Mouse (Mus musculus) layer of hippocampus, postnatal 14 days (tissue): Measurements from ENCODE around the gene Klhl23. TPM values are rescaled to one million over a fixed set of nuclear protein-coding genes. Genes with fewer than 3 reads are reported as not detected.

Experiments
- total RNA-seq, 2 experiments: library from RNA; stranded (reverse); gene quantifications; 2 replicates each; pipeline ENCODE4 v1.2.3; 2021

The Klhl23 gene
- total RNA-seq, 2 experiments from 2014 or later: 60.8 to 63.5 TPM

Other genes with a start within 250 kb of the Klhl23 start
- 1 to 10 TPM in 1 of 2 experiments, under 1 TPM in 1; 0.67 to 1.2 TPM for gene Lrp2, start 235.9 kb upstream of the Klhl23 start, total RNA-seq
- gene Bbs5, start 174.8 kb upstream of the Klhl23 start, total RNA-seq: 10 to 100 TPM; 23.7 to 29.8 TPM
- under 1 TPM; 0.43 to 0.78 TPM for gene Klhl41, start 151.8 kb upstream of the Klhl23 start, total RNA-seq
- gene Fastkd1, start 108.4 kb upstream of the Klhl23 start, total RNA-seq: 10 to 100 TPM; 19.3 to 20.0 TPM
- 10 to 100 TPM; 60.3 to 67.0 TPM for gene Ppig, start 99.4 kb upstream of the Klhl23 start, total RNA-seq
- 1 to 10 TPM; 2.7 to 2.8 TPM for gene Ccdc173, start 32.4 kb upstream of the Klhl23 start, total RNA-seq
- 10 to 100 TPM; 19.0 to 21.7 TPM for gene Phospho2, start 32.3 kb upstream of the Klhl23 start, total RNA-seq
- 100 to 1,000 TPM; 129 to 149 TPM for gene Ssb, start 39.6 kb downstream of the Klhl23 start, total RNA-seq
- 10 to 100 TPM; 13.4 to 16.6 TPM for gene Mettl5, start 63.7 kb downstream of the Klhl23 start, total RNA-seq
- gene Ubr3, start 75.3 kb downstream of the Klhl23 start, total RNA-seq: 100 to 1,000 TPM; 132 to 136 TPM
- gene Myo3b, start 217.2 kb downstream of the Klhl23 start, total RNA-seq: 1 to 10 TPM; 1.2 to 1.3 TPM